Mouse (Mus musculus): ENCODE results near the gene Gm9945.

The Gm9945 gene

DNA sequence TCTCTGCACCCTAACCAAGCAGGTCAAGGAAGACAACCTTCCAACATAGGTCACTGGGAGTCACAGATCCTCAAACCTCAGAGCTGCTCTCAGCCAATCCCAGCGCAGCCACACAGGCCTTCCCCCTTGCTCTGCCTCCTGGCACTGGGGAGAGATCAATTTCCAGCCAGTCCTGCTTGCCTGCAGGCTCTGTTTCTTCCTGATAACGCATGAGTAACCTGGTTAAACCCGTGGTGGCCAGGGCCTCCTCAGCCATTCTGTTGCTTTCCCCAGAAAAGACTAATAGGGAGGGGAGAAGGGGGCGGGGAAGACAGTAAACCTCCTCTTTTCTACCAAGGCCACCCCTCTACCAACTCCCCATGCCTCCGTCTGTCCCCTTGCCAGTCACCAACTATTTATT lies 18.2 kb upstream of the Gm9945 start:
- DNase-seq (ENCODE audit: low spot score in 2 of 2), result no peak

GRCm38 (mm10) chr11:53463551-53464424 lies 16.2 kb upstream of the Gm9945 start:
- DNase-seq (ENCODE audit: low spot score in 2 of 2), result no peak

DNA sequence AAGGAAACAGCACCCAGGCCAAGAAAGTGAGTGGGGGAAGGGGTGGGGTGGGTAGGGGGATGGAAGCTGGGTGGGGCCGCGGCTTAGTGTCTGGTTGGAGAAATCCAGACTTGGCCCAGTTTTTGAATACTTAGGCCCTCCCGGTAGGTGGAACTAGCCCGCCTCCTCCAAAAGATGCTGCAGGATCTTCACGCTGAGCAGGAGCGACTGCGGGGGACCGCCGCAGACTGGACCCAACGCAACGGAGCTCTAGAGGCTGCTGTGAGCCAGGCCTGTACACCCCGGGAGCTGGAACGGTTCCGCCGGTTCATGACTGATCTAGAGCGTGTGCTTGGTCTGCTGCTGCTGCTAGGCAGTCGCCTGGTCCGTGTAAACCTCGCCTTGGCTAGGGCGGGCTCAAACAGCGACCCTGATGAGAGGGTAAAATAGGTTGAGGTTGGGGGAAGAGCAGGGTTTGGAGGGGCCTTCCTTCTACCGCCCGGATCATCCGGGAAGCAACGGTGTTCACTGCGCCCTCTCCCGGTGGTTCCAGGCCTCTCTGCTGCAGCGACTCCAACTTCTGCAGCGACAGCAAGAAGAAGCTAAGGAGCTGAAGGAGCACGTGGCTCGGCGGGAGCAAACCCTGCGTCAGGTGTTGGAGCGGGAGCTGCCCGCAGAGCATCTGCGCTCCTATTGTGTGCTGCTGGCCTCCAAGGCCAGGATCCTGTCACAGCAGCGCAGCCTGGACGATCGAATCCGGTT lies 13.6 kb upstream of the Gm9945 start:
- DNase-seq (ENCODE audit: low spot score in 2 of 2), result peak; percentile 77 to 88

DNA sequence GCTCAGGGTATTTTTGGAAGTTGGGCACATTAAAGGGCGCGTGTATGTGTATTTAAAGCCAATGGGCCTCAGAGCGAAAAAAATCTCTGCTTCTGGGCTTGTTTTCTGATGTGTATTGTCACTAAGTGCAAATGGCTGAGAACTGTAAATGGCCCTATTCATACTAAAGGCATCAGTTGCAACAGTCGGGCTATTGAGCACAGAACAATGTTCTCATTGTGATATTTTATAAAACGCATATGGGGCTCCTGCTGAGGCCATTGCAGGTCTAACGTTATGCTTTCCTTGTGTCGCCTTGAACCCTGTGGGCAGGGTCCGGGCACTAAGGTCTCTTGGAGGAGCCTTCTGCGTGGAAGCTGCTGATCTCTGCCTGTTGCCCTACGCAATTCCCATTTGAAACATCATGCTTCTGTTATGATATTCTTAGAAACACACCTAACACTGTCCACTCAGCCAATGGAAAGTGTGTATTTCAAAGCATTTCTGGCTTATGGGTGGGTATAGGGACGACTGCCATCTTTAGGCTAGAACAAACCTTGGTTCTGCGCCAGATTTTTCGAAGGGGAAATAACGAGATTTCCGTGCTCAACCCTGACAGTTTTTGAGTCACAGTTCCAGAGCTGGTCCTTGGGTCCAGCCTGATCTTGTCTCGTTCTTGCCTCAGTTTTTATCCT lies 10.5 kb upstream of the Gm9945 start:
- no peak for DNase-seq (ENCODE audit: low spot score in 2 of 2)

DNA sequence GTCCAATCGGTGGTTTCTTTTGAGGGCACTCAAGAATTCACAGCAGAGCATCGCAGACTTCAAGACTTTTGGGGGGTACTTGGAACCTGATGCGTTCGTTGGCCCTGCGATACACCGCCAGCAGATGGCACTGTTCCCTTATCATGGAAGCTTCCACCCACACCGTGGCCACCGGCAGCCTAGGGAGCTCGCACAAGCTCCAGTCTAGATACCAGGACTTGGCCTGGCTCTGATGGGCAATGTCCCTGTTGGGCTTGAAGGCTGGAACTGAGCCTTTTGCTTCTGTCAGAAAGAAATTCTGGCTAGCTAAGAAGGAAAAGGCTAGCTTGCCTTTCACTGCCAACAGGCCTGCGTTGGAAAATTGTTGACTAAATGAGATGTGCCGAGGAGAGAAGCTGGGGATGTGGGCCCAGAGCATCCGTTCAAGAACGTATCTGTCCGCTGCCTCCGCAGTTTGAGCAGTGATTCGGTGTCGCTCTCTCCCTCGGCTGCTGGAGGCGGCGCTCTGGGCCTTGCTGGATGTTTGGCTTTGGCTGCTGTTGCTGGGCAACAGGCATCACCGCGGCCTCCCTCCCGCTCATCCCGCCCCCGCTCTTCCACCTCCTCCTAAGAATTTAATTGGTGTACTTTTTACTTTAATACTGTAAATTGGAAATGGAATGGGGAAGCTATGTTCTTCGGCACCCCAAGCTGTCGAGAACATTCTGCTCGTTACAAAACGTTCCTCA lies 9.8 kb upstream of the Gm9945 start, which contains the start of gene Gm9837:
Gene Gm9837, minus strand, starts transcription at position 512 of the 728 bp plus-strand sequence.
- DNase-seq (ENCODE audit: low spot score in 2 of 2), result peak; percentile 81 to 93

DNA sequence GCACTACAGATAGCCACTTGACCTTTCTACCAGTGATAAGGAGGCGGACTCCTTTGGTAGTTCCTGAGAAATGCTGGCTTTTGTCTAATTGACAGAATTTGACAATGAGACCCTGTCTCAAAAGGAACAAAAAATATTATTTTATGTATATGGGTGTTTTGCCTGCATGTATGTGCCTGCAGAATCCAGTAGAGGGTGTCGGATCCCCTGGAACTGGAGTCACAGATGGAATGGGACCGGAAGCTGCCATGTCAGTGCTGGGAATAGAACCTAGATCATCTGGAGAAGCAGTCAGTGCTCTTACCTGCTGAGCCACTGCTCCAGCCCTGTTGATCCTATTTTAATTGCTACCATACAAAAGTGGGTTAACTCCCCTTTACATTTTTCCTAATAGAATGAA lies 7.3 kb upstream of the Gm9945 start:
- no peak for DNase-seq (ENCODE audit: low spot score in 2 of 2)

- DNase-seq (ENCODE audit: low spot score in 2 of 2), result no peak
These were observed 4.3 kb upstream of the Gm9945 start for GRCm38 (mm10) chr11:53475620-53476019.

DNA sequence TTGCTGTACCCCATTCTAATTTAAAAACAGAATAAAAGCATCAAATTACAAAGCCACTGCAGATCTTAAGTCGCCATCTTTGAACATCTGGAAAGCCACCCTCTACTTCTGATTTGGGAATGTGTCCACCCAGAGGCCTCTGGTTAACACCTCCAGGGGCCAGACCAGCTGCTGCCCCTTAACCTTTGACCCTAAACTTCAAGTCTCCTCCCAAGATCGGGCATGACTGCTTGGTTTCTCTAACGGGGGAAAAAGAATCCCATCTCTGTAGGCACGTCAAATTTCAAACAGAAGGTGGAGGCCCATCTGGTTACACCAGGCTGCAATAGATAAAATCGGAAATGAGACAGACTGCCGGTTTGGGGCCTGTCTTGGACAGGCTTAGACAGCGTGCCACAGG lies 2.1 kb upstream of the Gm9945 start:
- no peak for DNase-seq (ENCODE audit: low spot score in 2 of 2)

DNA sequence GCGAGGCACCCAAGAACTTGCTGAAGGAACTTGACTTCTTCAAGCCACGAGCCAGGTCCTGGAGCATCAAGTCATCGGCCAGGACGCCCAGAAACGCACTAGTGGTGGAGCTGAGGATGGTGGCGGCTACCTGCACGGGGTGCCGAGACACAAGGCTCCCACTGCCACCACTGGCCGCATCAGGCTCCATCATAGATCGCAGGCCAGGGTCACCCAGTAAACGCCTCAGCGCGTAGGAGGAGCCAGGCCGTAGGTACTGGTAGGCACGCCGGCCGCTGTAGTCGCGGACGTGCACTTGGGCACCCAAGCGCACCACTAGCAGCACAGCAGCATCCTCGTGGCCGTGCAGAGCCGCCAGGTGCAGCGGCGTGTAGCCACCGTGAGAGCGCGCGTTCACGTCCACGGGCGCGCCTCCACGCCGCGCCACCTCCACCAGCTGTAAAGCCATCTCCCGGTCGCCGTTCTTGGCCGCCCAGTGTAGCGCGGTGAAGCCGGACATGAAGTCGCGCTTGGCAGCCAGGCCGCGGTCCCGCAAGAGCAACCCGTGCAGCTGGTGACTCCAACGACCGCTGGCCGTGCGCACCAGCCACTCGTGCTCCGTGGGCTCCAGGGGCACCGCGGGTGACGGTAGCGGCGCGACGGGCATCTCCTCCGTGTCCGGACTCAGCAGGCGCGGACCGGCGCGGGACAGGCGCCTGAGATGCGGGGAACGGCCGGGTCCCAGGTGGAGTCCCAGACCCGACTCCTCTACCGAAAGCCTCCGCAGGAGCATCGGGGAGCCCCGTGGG lies 1.4 kb upstream of the Gm9945 start:
- no peak for DNase-seq (ENCODE audit: low spot score in 2 of 2)

GRCm38 (mm10) chr11:53479171-53479782 lies 689 bp upstream of the Gm9945 start:
- no peak for DNase-seq (ENCODE audit: low spot score in 2 of 2)

DNA sequence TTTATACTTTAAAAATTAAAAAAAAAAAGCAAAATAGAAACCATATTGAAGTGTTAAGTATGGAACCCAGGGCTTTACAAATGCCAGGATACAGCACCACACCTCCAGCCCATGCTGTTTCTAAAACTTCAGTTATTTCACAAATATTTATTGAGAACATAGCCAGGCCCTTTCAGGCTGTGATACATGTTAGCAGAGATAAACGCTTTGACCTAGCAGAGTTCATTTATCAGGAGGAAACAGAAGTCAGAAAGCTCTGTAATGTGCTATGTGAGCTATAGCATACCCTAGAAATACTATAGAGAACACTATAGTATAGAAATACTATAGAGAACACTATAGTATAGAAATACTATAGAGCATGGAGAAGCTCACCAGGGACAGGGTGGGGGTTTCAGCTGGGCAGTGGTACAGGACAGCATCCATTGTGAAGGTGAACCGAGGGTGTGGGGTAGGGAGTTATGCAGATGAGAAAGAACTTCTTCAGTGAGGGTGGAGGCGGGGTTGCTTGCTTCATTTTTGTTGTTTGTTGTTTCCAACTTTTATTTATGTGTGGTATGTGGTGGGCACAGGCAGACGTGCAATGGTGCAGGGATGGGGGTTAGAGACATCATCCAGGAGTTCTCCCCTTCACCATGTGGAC lies 1.2 kb downstream of the Gm9945 start:
- no peak for DNase-seq (ENCODE audit: low spot score in 2 of 2)

DNA sequence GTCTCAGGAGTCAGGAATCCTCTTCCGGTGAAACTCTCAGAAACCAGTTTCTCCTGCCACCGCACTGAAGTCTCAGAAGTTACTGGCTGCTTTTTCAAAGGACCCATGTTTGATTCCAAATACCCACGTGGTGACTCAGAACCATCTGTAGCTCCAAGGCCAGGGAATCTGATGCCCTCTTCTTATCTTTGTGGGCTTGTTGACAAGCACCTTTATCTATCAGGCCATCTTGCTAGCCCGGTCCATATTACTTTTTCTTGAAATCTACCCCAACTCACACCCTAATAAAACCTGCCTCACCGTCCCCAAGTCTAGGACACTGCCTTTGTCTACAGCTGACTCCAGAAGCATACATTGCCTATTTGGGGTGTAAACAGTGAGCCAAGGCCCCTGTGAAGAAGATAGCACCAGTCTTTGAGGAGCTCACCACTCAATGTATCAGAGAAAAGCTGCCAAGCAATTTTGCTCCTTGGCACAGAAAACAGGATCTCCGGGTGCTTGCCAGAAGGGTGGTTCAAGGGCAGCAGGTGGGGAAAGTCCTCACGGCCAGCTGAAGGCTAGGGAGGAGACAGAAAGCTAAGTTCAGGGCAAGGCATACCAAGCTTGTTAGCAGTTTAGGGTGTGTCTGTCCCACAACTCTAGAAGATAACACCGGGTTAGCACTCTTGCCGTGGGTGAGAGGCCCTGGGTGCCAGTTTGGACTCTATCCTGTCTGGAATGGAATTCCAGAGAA lies 3.4 kb downstream of the Gm9945 start:
- DNase-seq (ENCODE audit: low spot score in 2 of 2), result no peak

DNA sequence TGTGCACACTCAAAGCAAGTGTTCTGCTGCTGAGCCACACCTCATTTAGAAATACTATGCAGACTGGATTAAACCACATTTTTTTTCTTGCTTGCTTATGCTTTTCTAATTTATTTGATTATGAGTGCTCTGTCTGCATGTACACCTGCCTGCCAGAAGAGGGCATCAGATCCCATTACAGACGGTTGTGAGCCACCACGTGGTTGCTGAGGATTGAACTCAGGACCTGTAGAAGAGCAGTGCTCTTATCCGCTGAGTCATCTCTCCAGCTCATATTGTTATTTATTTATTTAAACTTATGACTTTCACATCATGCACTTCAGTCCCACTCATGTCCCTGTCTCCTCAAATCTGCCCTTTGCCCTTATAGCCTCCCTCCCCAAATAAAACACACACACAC lies 5.8 kb downstream of the Gm9945 start:
- DNase-seq (ENCODE audit: low spot score in 2 of 2), result no peak

- no peak for DNase-seq (ENCODE audit: low spot score in 2 of 2)
These were observed 6.4 kb downstream of the Gm9945 start for GRCm38 (mm10) chr11:53486351-53486750.

DNA sequence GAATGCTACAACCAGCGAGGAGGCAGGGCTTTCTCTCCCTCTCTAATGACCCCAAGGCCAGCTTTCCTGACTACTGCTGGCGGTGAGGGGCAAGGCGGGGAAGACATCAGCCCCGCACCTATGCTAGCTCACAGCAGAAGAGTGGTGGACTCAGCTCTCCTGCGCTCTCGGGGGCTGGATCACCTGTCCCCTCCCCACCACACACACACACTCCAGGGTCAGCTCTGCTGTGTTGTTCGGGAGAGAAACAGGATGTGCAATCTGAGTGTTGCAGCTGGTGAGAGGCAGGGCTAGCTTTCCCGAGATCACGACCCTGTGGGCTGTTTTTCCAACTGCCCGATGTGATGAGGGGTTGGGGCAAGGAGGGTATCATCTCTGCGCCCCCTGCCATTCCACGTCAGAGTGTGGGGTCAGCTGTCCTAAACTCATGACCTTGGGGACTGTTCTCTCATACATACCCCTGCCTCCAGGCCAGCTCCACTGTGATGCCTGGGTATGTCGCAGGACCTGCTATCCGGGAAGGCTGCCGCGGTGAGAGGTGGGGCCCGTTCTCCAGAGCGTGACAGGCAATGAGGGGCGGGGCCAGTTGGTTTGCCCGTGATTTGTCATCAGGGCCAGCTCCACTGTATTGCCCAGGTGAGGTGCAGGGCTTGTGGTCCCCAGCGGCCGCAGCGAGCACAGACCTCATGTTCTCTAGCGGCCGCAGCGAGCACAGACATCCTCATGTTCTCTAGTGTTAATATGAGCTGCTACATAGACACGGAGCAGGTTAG lies 7.0 kb downstream of the Gm9945 start:
- no peak for DNase-seq (ENCODE audit: low spot score in 2 of 2)

DNA sequence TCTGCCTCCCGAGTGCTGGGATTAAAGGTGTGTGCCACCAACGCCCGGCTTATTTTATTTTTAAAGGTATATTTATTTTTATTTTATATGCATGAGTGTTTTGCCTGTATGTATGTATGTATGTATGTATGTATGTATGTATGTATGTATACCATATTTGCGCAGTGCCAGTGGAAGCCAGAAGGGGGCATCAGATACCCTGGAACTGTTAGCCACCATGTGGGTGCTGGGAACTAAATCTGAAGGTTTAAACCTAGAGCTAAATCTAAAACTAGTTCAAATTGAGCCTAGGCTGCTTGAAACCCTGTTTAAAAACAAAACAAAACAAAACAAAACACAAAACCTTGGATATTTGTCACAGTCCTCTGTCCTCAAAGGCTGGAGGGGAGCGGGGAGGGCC lies 9.0 kb downstream of the Gm9945 start:
- DNase-seq (ENCODE audit: low spot score in 2 of 2), result no peak

DNA sequence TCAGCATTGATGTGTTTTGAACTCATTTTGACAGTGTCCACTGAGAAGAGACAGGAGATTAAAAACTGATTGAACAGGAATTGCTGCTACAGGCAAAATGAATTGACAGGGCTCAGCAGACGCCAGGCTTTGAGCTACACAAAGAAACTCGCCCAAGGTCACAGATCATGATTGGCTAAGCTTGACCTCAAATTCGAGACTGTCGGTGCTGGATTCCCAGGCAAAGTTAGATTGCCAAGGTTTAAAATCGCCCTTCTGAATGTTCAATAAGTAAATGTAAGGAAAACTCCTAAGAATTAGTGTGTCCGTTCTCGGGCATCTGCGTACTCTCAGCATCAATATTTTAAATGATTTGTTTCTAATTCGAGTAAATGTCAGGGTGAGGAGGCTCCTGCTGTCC lies 9.5 kb downstream of the Gm9945 start:
- no peak for DNase-seq (ENCODE audit: low spot score in 2 of 2)

DNA sequence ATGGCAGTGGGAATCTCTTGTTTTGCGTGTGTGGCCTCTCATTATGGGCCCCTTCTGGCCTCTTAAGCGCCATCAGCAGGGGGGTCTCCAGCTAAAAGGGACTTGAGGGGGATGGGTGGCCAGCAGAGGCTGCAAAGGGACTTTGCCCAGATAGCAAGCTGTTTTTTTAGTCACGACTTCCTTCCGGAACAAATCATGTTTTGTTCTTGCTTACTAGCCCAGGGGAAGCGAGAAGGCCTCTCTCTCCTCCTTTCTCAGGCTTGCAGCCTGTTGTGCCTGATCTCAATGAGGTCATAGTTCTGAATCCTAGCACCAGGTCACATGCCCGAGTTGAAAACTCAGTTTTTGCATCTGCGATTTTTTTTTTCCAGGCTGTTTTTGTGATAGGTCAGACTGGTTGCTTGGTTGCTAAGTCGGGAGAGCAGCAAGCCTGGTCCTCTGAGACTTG lies 12.0 kb downstream of the Gm9945 start:
- peak in 1 of 2 experiments; percentile 38 for DNase-seq (ENCODE audit: low spot score in 2 of 2)
